Mouse (Mus musculus): ENCODE results near the gene Dst.

- TF ChIP-seq POLR2A (IDR thresholded peaks at IDR 0.05; ENCODE audit: low read depth, low read length) (no peak), CTCF (conservative IDR thresholded peaks at IDR 0.05; ENCODE audit: insufficient read depth, insufficient read length, low read depth, low read length) (no peak)
These were observed 157.6 kb downstream of the Dst start for GRCm38 (mm10) chr1:34065551-34066048.

Measured in kidney, adult 2 months (tissue).